Comparison of ENCODE assay signal across 23 mouse cellular contexts in the genomic region with DNA sequence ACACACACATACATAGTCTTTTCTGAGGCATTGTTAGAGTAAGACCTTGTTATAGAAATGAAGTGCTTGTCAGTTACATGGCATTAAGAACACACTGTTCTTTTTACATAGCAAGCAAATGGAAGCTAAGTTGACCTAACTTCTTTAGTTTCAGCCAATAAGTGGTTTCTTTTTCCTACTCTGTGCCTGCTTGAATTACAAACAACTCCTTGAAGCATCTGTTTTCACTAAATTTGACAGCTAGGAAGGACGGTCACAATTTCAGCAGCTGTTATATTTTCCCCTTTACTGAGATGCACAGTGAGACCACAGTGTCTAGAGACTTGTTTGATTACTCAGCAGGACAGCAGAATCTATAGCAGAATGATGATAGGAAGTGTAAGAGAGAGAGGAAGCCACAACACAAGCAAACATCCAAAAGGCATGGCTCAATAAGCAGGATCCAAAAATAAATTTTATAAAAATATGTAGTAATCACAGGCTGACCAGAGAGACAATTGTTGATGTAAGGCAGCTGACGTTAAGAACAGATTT.
A peak's percentile ranks its signal among the peaks of the same experiment; 100 is the strongest.
DNase-seq lines count a peak whose midpoint lies in the region; ATAC-seq and TF ChIP-seq lines count a peak whose summit lies in the region.
"Had no signal": no experiment of that assay in that cellular context is flagged by ENCODE, and none has a peak within 500 bp of the region (broad histone marks: within the 10 kb centered on the region; RNA-seq: fewer than 3 reads in every experiment).

No protein-coding gene starts in this region.

- 49% methylated on average over 2 of the region's 2 CpGs for WGBS in kidney, embryonic 15.5 days
- 25% methylated on average over 2 of the region's 2 CpGs for WGBS in stomach, embryonic 14.5 days
- 39% methylated on average over 2 of the region's 2 CpGs for WGBS in stomach, postnatal 0 days
- 74% methylated on average over 2 of the region's 2 CpGs for whole genome bisulfite sequencing in forebrain, embryonic 11.5 days

- no peaks in the 10 kb centered on the region for H3K9me3 ChIP-seq in kidney, embryonic 15.5 days (replicated peaks)
- no peaks in the 10 kb centered on the region for H3K9me3 ChIP-seq in stomach, embryonic 14.5 days (ENCODE audit: control insufficient read depth, low read depth, low read length)
- no peaks in the 10 kb centered on the region for H3K9me3 ChIP-seq in stomach, postnatal 0 days (ENCODE audit: control insufficient read depth, low read length)
- H3K9me3 ChIP-seq in forebrain, embryonic 11.5 days (ENCODE audit: control insufficient read depth, low read length), result no peaks in the 10 kb centered on the region
- H3K9me3 ChIP-seq: forebrain, embryonic 13.5 days; liver, embryonic 12.5 days; lung, embryonic 15.5 days; megakaryocyte, embryonic 14.5 days had no signal

- no peak overlapping the region for H3K4me2 ChIP-seq in kidney, embryonic 15.5 days
- no peak overlapping the region for H3K4me2 ChIP-seq in stomach, embryonic 14.5 days (replicated peaks; ENCODE audit: low read depth, low read length)
- no peak overlapping the region for H3K4me2 ChIP-seq in stomach, postnatal 0 days (replicated peaks; ENCODE audit: low read depth)
- H3K4me2 ChIP-seq in forebrain, embryonic 11.5 days (ENCODE audit: low read depth, low read length, severe bottlenecking), result no peak overlapping the region
- H3K4me2 ChIP-seq: forebrain, embryonic 13.5 days; liver, embryonic 12.5 days; lung, embryonic 15.5 days had no signal

- no peak overlapping the region for H3K27ac ChIP-seq in kidney, embryonic 15.5 days
- no peak overlapping the region; the same call in 1 of the 2 replicates for H3K27ac ChIP-seq in stomach, embryonic 14.5 days (ENCODE audit: low read length)
- H3K27ac ChIP-seq in stomach, postnatal 0 days (replicated peaks), result no peak overlapping the region
- H3K27ac ChIP-seq in forebrain, embryonic 11.5 days (ENCODE audit: low read depth, low read length), result no peak overlapping the region
- H3K27ac ChIP-seq: forebrain, embryonic 13.5 days; liver, embryonic 12.5 days; lung, embryonic 15.5 days had no signal

- ATAC-seq in kidney, embryonic 15.5 days (replicated peaks; ENCODE audit: low FRiP score), result 0 out of 2 replicates have a peak, but pooled peaks have one; percentile 49
- peak; percentile 37; the same call in 1 of the 2 replicates for ATAC-seq in stomach, embryonic 14.5 days (ENCODE audit: insufficient number of reproducible peaks, insufficient read depth, low FRiP score, low read depth)
- no peak for ATAC-seq in stomach, postnatal 0 days (ENCODE audit: low FRiP score, low TSS enrichment)
- no peak for ATAC-seq in forebrain, embryonic 11.5 days (replicated peaks; ENCODE audit: low FRiP score)
- ATAC-seq: CD4-positive, CD25-positive, alpha-beta regulatory T cell, adult 4 months; forebrain, embryonic 13.5 days; inflammation-experienced regulatory T-cells, adult 6 months; liver, embryonic 12.5 days; midbrain, embryonic 16.5 days; Patski had no signal

- no peak for TF ChIP-seq CTCF in stomach, postnatal 0 days (IDR thresholded peaks at IDR 0.05; ENCODE audit: low read depth)

- H3K9ac ChIP-seq in kidney, embryonic 15.5 days, result no peak overlapping the region
- no peak overlapping the region for H3K9ac ChIP-seq in stomach, embryonic 14.5 days (replicated peaks; ENCODE audit: low read depth, low read length)
- no peak overlapping the region for H3K9ac ChIP-seq in stomach, postnatal 0 days (ENCODE audit: low read length)
- H3K9ac ChIP-seq in forebrain, embryonic 11.5 days (ENCODE audit: low read length), result no peak overlapping the region
- H3K9ac ChIP-seq: forebrain, embryonic 13.5 days; liver, embryonic 12.5 days; lung, embryonic 15.5 days had no signal

- no peaks in the 10 kb centered on the region for H3K4me1 ChIP-seq in kidney, embryonic 15.5 days
- no peaks in the 10 kb centered on the region for H3K4me1 ChIP-seq in stomach, embryonic 14.5 days (ENCODE audit: control insufficient read depth, insufficient read depth, low read length)
- H3K4me1 ChIP-seq in stomach, postnatal 0 days (replicated peaks; ENCODE audit: control insufficient read depth, insufficient read depth), result no peaks in the 10 kb centered on the region
- H3K4me1 ChIP-seq in forebrain, embryonic 11.5 days (replicated peaks; ENCODE audit: control insufficient read depth, insufficient read depth, low read length), result no peaks in the 10 kb centered on the region
- H3K4me1 ChIP-seq: forebrain, embryonic 13.5 days; liver, embryonic 12.5 days; lung, embryonic 15.5 days; megakaryocyte, embryonic 14.5 days had no signal

- DNase-seq in kidney, adult 18-20 months, result no peak
- DNase-seq in stomach, postnatal 0 days (ENCODE audit: low spot score), result no peak
- DNase-seq in forelimb bud, embryonic 11.5 days (ENCODE audit: low read depth, low spot score), result peak; percentile 2
- no peak for DNase-seq in gastrocnemius, adult 8-10 months (ENCODE audit: low spot score in 2 of 2)
- DNase-seq in forebrain, embryonic 11.5 days (ENCODE audit: low spot score), result no peak
- DNase-seq: adrenal gland, adult 8-10 months; cerebellum, adult 9-10 months; gastrocnemius, postnatal 25 days; kidney, postnatal 10 days; layer of hippocampus, adult 9-11 months; right cerebral cortex, postnatal 14 days; spleen, adult 18-20 months; thymus, adult 2 months had no signal

- no peaks in the 10 kb centered on the region for H3K36me3 ChIP-seq in kidney, embryonic 15.5 days
- no peaks in the 10 kb centered on the region for H3K36me3 ChIP-seq in stomach, embryonic 14.5 days (ENCODE audit: control insufficient read depth, insufficient read depth, low read length)
- no peaks in the 10 kb centered on the region for H3K36me3 ChIP-seq in stomach, postnatal 0 days (ENCODE audit: control insufficient read depth, insufficient read depth, low read length)
- H3K36me3 ChIP-seq in forebrain, embryonic 11.5 days (ENCODE audit: control insufficient read depth, insufficient read depth, low read length), result no peaks in the 10 kb centered on the region
- H3K36me3 ChIP-seq: liver, embryonic 12.5 days; lung, embryonic 15.5 days had no signal

- H3K27me3 ChIP-seq in kidney, embryonic 15.5 days, result no peaks in the 10 kb centered on the region
- H3K27me3 ChIP-seq in stomach, embryonic 14.5 days (ENCODE audit: control insufficient read depth, insufficient read depth, low read length), result no peaks in the 10 kb centered on the region
- no peaks in the 10 kb centered on the region for H3K27me3 ChIP-seq in stomach, postnatal 0 days (ENCODE audit: control insufficient read depth, insufficient read depth, low read length)
- H3K27me3 ChIP-seq in forebrain, embryonic 11.5 days (ENCODE audit: control insufficient read depth, insufficient read depth, low read length), result no peaks in the 10 kb centered on the region
- H3K27me3 ChIP-seq: forebrain, embryonic 13.5 days; liver, embryonic 12.5 days; lung, embryonic 15.5 days; megakaryocyte, embryonic 14.5 days had no signal

- TF ChIP-seq EP300 in stomach, postnatal 0 days (optimal IDR thresholded peaks at IDR 0.05), result no peak

- H3K4me3 ChIP-seq in kidney, embryonic 15.5 days (replicated peaks), result no peak overlapping the region
- no peak overlapping the region for H3K4me3 ChIP-seq in stomach, embryonic 14.5 days (ENCODE audit: low read depth, low read length)
- H3K4me3 ChIP-seq in stomach, postnatal 0 days (ENCODE audit: low read depth, low read length), result no peak overlapping the region
- no peak overlapping the region for H3K4me3 ChIP-seq in forebrain, embryonic 11.5 days (ENCODE audit: low read depth, low read length)
- H3K4me3 ChIP-seq: forebrain, embryonic 13.5 days; liver, embryonic 12.5 days; lung, embryonic 15.5 days; megakaryocyte, embryonic 14.5 days had no signal

Comparison
In these comparisons a context has a peak if more than half of its experiments do, and no peak if none do; other contexts are left out.
1. ATAC-seq: peak in kidney, embryonic 15.5 days (single experiment) and stomach, embryonic 14.5 days (single experiment); none in stomach, postnatal 0 days (single experiment) and forebrain, embryonic 11.5 days (single experiment).